8 mouse cellular contexts compared by ENCODE assay signal in genomic region chr2:160872890-160873382, GRCm38 (mm10). TPM values are rescaled to one million over a fixed set of nuclear protein-coding genes. Genes with fewer than 3 reads are reported as not detected.
DNase-seq lines count a peak whose midpoint lies in the region; ATAC-seq lines count a peak whose summit lies in the region.

Zhx3 (minus strand) TSS chr2:160872998.

- H3K27ac ChIP-seq in hindbrain, embryonic 13.5 days = peak within 1 kb of the TSS; percentile 99

- peak within 1 kb of the TSS; percentile 87 for H3K4me3 ChIP-seq in hindbrain, embryonic 13.5 days

- 1% methylated on average over 45 of the region's 48 CpGs for WGBS in hindbrain, embryonic 13.5 days

- H3K27me3 ChIP-seq in hindbrain, embryonic 13.5 days = no peaks in the 10 kb centered on the region

- no peaks in the 10 kb centered on the region for H3K36me3 ChIP-seq in hindbrain, embryonic 13.5 days

- DNase-seq in WW6 (ENCODE audit: low read depth, low spot score) = peak; percentile 55
- DNase-seq in cerebellum, postnatal 25 days = peak; percentile 93 to 98
- DNase-seq in frontal cortex, postnatal 25 days (ENCODE audit: low spot score in 2 of 2) = peak; percentile 66 to 76
- peak; percentile 92 for DNase-seq in layer of hippocampus, postnatal 36 days
- DNase-seq in lung, postnatal 25 days (ENCODE audit: low spot score) = peak; percentile 93
- peak; percentile 97 for DNase-seq in retina, embryonic 14.5 days (ENCODE audit: low spot score)
- DNase-seq in thymus, postnatal 4 days = peak; percentile 97

- peaks cover 5% of the 10 kb centered on the region; the same call in 1 of the 2 replicates for H3K9me3 ChIP-seq in hindbrain, embryonic 13.5 days

- peak; percentile 98 for ATAC-seq in hindbrain, embryonic 13.5 days (ENCODE audit: low FRiP score)

- H3K4me1 ChIP-seq in hindbrain, embryonic 13.5 days (replicated peaks) = peaks cover 19% of the 10 kb centered on the region

- H3K9ac ChIP-seq in hindbrain, embryonic 13.5 days = peak within 1 kb of the TSS; percentile 98

- H3K4me2 ChIP-seq in hindbrain, embryonic 13.5 days = peak within 1 kb of the TSS; percentile 77

RNA-seq across cellular contexts. Expression of gene Zhx3, which starts in this region (rescaled TPM):
- polyA plus RNA-seq in hindbrain, embryonic 13.5 days (2015; fragmentation: Nextera tagmentation; extraction: Ambion mirVana) = 16.2 and 16.9 TPM in 2 replicates
- 100 to 1,000 TPM in 1 of 2 experiments, 10 to 100 TPM in 1; 92.9 to 124 TPM for total RNA-seq in layer of hippocampus, postnatal 36 days (2021)

Comparison
In these comparisons a context has a peak if more than half of its experiments do, and no peak if none do; other contexts are left out.
1. Peak in every context shown above with its lines: DNase-seq, ATAC-seq, H3K4me3 ChIP-seq and H3K27ac ChIP-seq.